Mouse (Mus musculus): ENCODE results near the gene Sept10. TPM values are rescaled to one million over a fixed set of nuclear protein-coding genes. Genes with fewer than 3 reads are reported as not detected.

The Sept10 gene
- polyA plus RNA-seq, 1 experiment from 2014 or later = 52.2 TPM

- Histone ChIP-seq H3K27ac (no peak overlapping the region), H3K9ac (no peak overlapping the region), H3K4me2 (peak overlapping the region; percentile 91), H3K36me3 (no peaks in the 10 kb centered on the region), H3K4me1 (peaks cover 18% of the 10 kb centered on the region), H3K27me3 (no peaks in the 10 kb centered on the region), H3K9me3 (replicated peaks) (no peaks in the 10 kb centered on the region), H3K4me3 (replicated peaks) (peak overlapping the region; percentile 87; the same call in 1 of the 2 replicates)
- WGBS = 66% methylated on average over 4 of the region's 4 CpGs
- ATAC-seq (replicated peaks; ENCODE audit: low FRiP score) = no peak
These were observed 2.2 kb upstream of the Sept10 start for GRCm38 (mm10) chr10:59223890-59224289.

DNA sequence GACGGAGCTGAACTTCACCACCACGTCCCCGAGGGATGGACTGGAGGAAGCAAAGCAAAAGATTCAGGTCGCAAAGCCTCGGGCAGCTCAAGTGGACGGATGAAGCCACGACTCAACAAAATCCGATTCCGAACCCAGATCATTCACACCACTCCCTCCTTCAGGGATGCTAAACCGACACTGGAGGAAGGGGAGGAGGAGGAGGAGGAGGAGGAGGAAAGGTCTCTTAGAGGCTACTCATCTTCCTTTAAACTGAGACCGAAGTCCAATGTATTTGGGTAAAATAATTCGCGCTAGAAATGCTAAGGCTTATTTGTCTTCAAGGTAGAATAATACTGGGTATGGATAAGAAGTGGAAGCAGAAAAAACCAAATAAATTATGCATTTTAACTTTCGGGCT is 1.7 kb upstream of the Sept10 start:
- H3K27me3 ChIP-seq = no peaks in the 10 kb centered on the region
- H3K4me2 ChIP-seq = peak overlapping the region; percentile 91
- no peaks in the 10 kb centered on the region for H3K9me3 ChIP-seq (replicated peaks)
- no peak overlapping the region for H3K27ac ChIP-seq
- no peaks in the 10 kb centered on the region for H3K36me3 ChIP-seq
- peak overlapping the region; percentile 87 for H3K4me3 ChIP-seq (replicated peaks)
- no peak for ATAC-seq (replicated peaks; ENCODE audit: low FRiP score)
- H3K4me1 ChIP-seq = peaks cover 18% of the 10 kb centered on the region
- peak overlapping the region; percentile 91 for H3K9ac ChIP-seq
- 32% methylated on average over 14 of the region's 14 CpGs for WGBS

DNA sequence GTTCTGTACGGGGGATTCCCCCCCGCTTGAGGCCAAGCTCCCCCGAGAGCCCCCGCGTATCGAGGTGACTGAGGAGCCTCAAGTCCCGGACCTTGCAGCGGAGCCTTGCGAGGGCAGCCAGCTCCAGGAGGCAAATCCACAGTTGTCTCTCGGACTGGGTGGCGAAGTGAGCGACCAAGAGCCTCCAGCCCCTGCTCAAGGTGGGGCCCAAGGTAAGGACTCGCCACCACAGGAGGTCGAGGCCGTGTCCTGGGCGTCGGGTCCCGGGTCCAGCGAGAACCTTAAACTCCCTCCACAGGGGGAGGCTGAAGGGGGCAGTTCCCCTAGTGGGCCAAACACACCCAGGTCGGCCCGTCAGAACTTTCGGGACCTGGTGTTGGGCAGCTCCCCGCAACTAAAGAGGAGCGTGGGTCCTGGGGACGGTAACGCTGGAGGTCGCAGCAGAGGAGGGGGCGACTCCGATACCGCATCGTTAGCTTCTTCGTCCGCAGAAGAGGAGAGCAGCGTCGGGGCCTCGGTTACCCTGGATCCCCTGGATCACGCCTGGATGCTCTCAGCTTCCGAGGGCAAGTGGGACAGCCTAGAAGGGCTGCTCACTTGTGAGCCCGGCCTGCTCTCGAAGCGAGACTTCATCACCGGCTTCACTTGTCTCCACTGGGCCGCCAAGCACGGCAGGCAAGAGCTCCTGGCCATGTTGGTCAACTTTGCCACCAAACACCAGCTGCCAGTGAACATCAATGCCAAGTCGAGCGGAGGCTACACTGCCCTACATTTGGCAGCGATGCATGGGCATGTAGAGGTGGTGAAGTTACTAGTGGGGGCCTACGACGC is 839 bp upstream of the Sept10 start:
- Histone ChIP-seq H3K4me3 (replicated peaks) (peak overlapping the region; percentile 87), H3K4me1 (peaks cover 18% of the 10 kb centered on the region), H3K4me2 (peak overlapping the region; percentile 91), H3K9me3 (replicated peaks) (no peaks in the 10 kb centered on the region), H3K36me3 (no peaks in the 10 kb centered on the region), H3K9ac (peak overlapping the region; percentile 91), H3K27me3 (no peaks in the 10 kb centered on the region), H3K27ac (peak overlapping the region; percentile 98)
- WGBS = 2% methylated on average over 49 of the region's 49 CpGs
- ATAC-seq (replicated peaks; ENCODE audit: low FRiP score) = peak; percentile 9

- under 1% methylated on average over 39 of the region's 39 CpGs for WGBS
- H3K36me3 ChIP-seq = no peaks in the 10 kb centered on the region
- H3K4me3 ChIP-seq (replicated peaks) = peak overlapping the region; percentile 87
- peaks cover 22% of the 10 kb centered on the region for H3K4me1 ChIP-seq
- peak overlapping the region; percentile 98 for H3K27ac ChIP-seq
- H3K27me3 ChIP-seq = no peaks in the 10 kb centered on the region
- peak overlapping the region; percentile 91 for H3K4me2 ChIP-seq
- no peak for ATAC-seq (replicated peaks; ENCODE audit: low FRiP score)
- no peaks in the 10 kb centered on the region for H3K9me3 ChIP-seq (replicated peaks)
- H3K9ac ChIP-seq = peak overlapping the region; percentile 91
These were observed 699 bp downstream of the Sept10 start for GRCm38 (mm10) chr10:59220824-59221472.

DNA sequence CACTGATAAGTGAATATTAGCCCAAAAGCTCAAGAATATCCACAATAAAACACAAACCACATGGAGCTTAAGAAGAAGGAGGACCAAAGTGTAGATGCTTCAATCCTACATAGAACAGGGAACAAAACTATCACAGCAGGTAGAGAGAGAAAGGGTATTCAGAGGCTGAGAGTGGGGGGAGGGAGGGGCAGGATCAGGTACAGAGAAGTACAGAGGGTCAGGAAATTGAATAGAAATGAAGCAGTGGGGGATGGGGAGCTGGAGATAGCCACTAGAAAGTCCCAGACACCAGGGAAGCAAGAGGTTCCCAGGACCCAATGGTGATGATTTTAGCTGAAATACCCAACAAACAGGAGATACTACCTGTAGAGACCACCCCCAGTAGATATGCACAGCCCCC is 21.6 kb downstream of the Sept10 start:
- no peak for ATAC-seq (replicated peaks; ENCODE audit: low FRiP score)
- H3K9ac ChIP-seq = no peak overlapping the region
- no peak overlapping the region for H3K4me3 ChIP-seq (replicated peaks)
- H3K27me3 ChIP-seq = no peaks in the 10 kb centered on the region
- no peaks in the 10 kb centered on the region for H3K36me3 ChIP-seq
- no peak overlapping the region for H3K27ac ChIP-seq
- no peak overlapping the region for H3K4me2 ChIP-seq
- 0 out of 2 replicates have a peak, but pooled peaks cover under 1% of the 10 kb centered on the region for H3K4me1 ChIP-seq
- no peaks in the 10 kb centered on the region for H3K9me3 ChIP-seq (replicated peaks)

DNA sequence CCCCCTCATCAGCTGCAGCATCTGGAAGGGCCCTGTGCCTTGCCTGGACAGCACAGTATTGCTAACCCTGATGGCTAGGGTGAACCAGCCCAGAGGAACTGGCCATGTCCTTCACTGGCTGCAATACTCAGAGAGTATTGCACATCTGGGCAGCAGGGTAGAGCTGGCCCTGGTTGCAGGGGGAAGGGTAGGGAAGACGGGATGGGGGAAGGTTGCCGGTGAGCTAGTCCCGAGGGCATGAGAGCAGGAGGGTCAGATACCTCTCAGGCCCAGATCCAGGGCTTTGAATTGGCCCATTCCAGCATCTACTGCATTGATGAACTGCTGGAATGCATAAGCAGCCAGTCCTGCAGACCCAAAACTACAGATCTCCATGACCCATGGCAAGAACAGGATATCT is 24.9 kb downstream of the Sept10 start:
- Histone ChIP-seq H3K4me3 (replicated peaks) (no peak overlapping the region), H3K36me3 (no peaks in the 10 kb centered on the region), H3K27ac (no peak overlapping the region), H3K4me1 (peaks cover 9% of the 10 kb centered on the region; the same call in 1 of the 2 replicates), H3K9me3 (replicated peaks) (no peaks in the 10 kb centered on the region), H3K9ac (no peak overlapping the region), H3K27me3 (no peaks in the 10 kb centered on the region), H3K4me2 (no peak overlapping the region)
- no peak for ATAC-seq (replicated peaks; ENCODE audit: low FRiP score)
- WGBS = 83% methylated on average over 3 of the region's 3 CpGs

DNA sequence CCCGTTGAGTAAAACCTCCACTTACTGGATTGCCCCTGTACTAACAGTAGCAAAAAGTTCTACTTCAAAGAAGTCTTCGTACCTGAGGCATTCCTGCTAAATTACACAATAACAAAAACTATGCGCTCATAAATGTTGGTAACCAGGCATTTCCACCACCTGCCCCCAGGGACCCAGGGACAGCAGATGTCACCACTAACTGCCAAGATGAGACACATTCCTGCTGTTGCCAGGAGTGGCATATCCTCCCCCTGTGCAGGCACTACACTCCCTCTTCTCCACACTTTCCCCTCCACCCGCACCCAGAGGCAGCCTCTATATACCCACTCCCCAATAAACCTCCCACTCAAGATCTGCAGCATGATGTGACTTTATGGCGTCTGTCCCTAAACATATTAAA is 26.8 kb downstream of the Sept10 start:
- H3K27me3 ChIP-seq = no peaks in the 10 kb centered on the region
- no peaks in the 10 kb centered on the region for H3K9me3 ChIP-seq (replicated peaks)
- peaks cover 9% of the 10 kb centered on the region; the same call in 1 of the 2 replicates for H3K36me3 ChIP-seq
- no peak overlapping the region for H3K9ac ChIP-seq
- H3K4me2 ChIP-seq = no peak overlapping the region
- no peak overlapping the region for H3K4me3 ChIP-seq (replicated peaks)
- H3K27ac ChIP-seq = no peak overlapping the region
- peaks cover 9% of the 10 kb centered on the region; the same call in 1 of the 2 replicates for H3K4me1 ChIP-seq
- ATAC-seq (replicated peaks; ENCODE audit: low FRiP score) = no peak
- 36% methylated on average over 5 of the region's 5 CpGs for WGBS

GRCm38 (mm10) chr10:59182306-59182705 is 39.3 kb downstream of the Sept10 start:
- Histone ChIP-seq H3K27ac (no peak overlapping the region), H3K9ac (no peak overlapping the region), H3K36me3 (peaks cover 6% of the 10 kb centered on the region), H3K4me3 (replicated peaks) (no peak overlapping the region), H3K27me3 (no peaks in the 10 kb centered on the region), H3K4me1 (no peaks in the 10 kb centered on the region), H3K4me2 (no peak overlapping the region), H3K9me3 (replicated peaks) (no peaks in the 10 kb centered on the region)
- WGBS = 59% methylated on average over 3 of the region's 3 CpGs
- no peak for ATAC-seq (replicated peaks; ENCODE audit: low FRiP score)

- WGBS = 71% methylated on average over 3 of the region's 3 CpGs
- ATAC-seq (replicated peaks; ENCODE audit: low FRiP score) = no peak
- Histone ChIP-seq H3K4me1 (no peaks in the 10 kb centered on the region), H3K36me3 (peaks cover 20% of the 10 kb centered on the region; the same call in 1 of the 2 replicates), H3K9me3 (replicated peaks) (no peaks in the 10 kb centered on the region), H3K4me3 (replicated peaks) (no peak overlapping the region), H3K27me3 (no peaks in the 10 kb centered on the region), H3K4me2 (no peak overlapping the region), H3K9ac (no peak overlapping the region), H3K27ac (no peak overlapping the region)
These were observed 42.0 kb downstream of the Sept10 start for GRCm38 (mm10) chr10:59179620-59180019.

DNA sequence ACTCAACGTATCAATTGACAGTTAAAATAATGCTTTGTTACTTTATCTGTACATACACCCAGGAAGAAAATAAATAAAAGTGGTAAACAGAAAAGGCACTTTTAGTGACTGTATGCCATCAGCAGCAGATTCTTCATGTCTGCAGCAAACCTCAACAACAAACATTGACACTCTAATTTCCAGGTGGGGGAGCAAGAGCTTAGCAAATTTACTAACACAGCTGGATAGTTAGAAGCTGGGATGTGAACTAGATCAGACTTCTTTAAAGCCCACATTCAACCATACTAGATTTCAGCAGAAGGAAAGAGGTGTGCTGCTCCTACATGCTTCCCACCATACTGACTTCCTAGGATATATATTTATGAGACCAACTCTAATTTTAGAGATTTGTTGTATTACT is 49.1 kb downstream of the Sept10 start:
- WGBS = 88% methylated on average over 1 of the region's 1 CpGs
- Histone ChIP-seq H3K4me3 (replicated peaks) (no peak overlapping the region), H3K27me3 (no peaks in the 10 kb centered on the region), H3K27ac (no peak overlapping the region), H3K36me3 (peaks cover 26% of the 10 kb centered on the region; the same call in 1 of the 2 replicates), H3K4me1 (no peaks in the 10 kb centered on the region), H3K9ac (no peak overlapping the region), H3K4me2 (no peak overlapping the region), H3K9me3 (replicated peaks) (no peaks in the 10 kb centered on the region)
- no peak for ATAC-seq (replicated peaks; ENCODE audit: low FRiP score)

- Histone ChIP-seq H3K36me3 (peaks cover 18% of the 10 kb centered on the region; the same call in 1 of the 2 replicates), H3K4me2 (no peak overlapping the region), H3K27me3 (no peaks in the 10 kb centered on the region), H3K4me3 (replicated peaks) (no peak overlapping the region), H3K9ac (no peak overlapping the region), H3K4me1 (no peaks in the 10 kb centered on the region), H3K27ac (no peak overlapping the region), H3K9me3 (replicated peaks) (no peaks in the 10 kb centered on the region)
- WGBS = 71% methylated on average over 3 of the region's 3 CpGs
- ATAC-seq (replicated peaks; ENCODE audit: low FRiP score) = no peak
These were observed 50.6 kb downstream of the Sept10 start for GRCm38 (mm10) chr10:59171042-59171441.
